Mouse (Mus musculus) small intestine, adult 2 months (tissue): Measurements from ENCODE around the gene Ssmem1. TPM values are rescaled to one million over a fixed set of nuclear protein-coding genes. Genes with fewer than 3 reads are reported as not detected.

ENCODE experiments used
- H3K27ac ChIP-seq: fragments of 200-500 bp; 2 replicates; pipeline ENCODE4 v1.5.1; 2012; ENCODE audit warnings: low read depth, low read length, control low read depth, inconsistent platforms; ENCODE audit not compliant: insufficient read depth
- H3K27me3 ChIP-seq: fragments of 200-500 bp; 2 replicates; pipeline ENCODE4 v1.6.1; 2012; ENCODE audit warnings: mild to moderate bottlenecking, moderate library complexity, low read length, inconsistent platforms; ENCODE audit not compliant: control insufficient read depth, insufficient read depth
- H3K36me3 ChIP-seq: fragments of 200-500 bp; 2 replicates; pipeline ENCODE4 v1.6.1; 2012; ENCODE audit warnings: mild to moderate bottlenecking, low read length, control low read depth, inconsistent platforms; ENCODE audit not compliant: control insufficient read depth, insufficient read depth
- H3K4me1 ChIP-seq: fragments of 200-500 bp; 2 replicates; pipeline ENCODE4 v1.6.1; 2012; ENCODE audit warnings: low read length, inconsistent platforms, mixed read lengths; ENCODE audit not compliant: control insufficient read depth, insufficient read depth, insufficient read length
- H3K4me3 ChIP-seq: fragments of 200-500 bp; 2 replicates; pipeline ENCODE4 v1.5.1; 2012; ENCODE audit warnings: low read depth, mild to moderate bottlenecking, control low read depth, inconsistent platforms, low read length, moderate library complexity
- CTCF ChIP-seq: fragments of 200-500 bp; IDR thresholded peaks from 2 replicates; pipeline ENCODE4 v1.5.1; 2012; ENCODE audit warnings: low read depth, mild to moderate bottlenecking, control low read depth, inconsistent platforms, low read length, moderate library complexity, mixed read lengths; ENCODE audit not compliant: insufficient replicate concordance, insufficient read length; ENCODE audit errors: extremely low read depth
- POLR2A ChIP-seq: fragments of 200-500 bp; IDR thresholded peaks from 2 replicates; pipeline ENCODE4 v1.6.1; 2012; ENCODE audit warnings: low read depth, mild to moderate bottlenecking, control low read depth, inconsistent platforms, low read length, moderate library complexity
- WGBS: fragments of 180-500 bp; shearing (Covaris S2); methylation state at CpG from one replicate; pipeline ENCODE4 v1.1.7; 2018; 5-methylcytosine and 5-hydroxymethylcytosine counted together
- polyA plus RNA-seq: library from polyadenylated mRNA; depleted of rRNA; stranded (reverse); fragments of >200 nt; gene quantifications from 2 replicates; pipeline ENCODE4 v1.2.3, GENCODE M21; 2012; rRNA removed

Gene Ssmem1
- not detected in 2 replicates for polyA plus RNA-seq

- Histone ChIP-seq H3K36me3 (peaks cover 12% of the 10 kb centered on the region), H3K27ac (peak within 1 kb of the TSS; percentile 69), H3K27me3 (no peaks in the 10 kb centered on the region), H3K4me1 (peaks cover 3% of the 10 kb centered on the region; the same call in 1 of the 2 replicates), H3K4me3 (peak within 1 kb of the TSS; percentile 85)
- WGBS = under 1% methylated on average over 37 of the region's 37 CpGs
- TF ChIP-seq CTCF (no peak), POLR2A (peak; percentile 92)
Observed at GRCm38 (mm10) chr6:30509265-30510239, at the start of gene Ssmem1, which contains the start of gene Tmem209. Gene Ssmem1 (plus strand): TSS chr6:30509849. Gene Tmem209 (minus strand): TSS chr6:30509783.

- Histone ChIP-seq H3K36me3 (no peaks in the 10 kb centered on the region), H3K27ac (no peak overlapping the region), H3K27me3 (no peaks in the 10 kb centered on the region), H3K4me1 (peaks cover 9% of the 10 kb centered on the region), H3K4me3 (no peak overlapping the region)
- 69% methylated on average over 19 of the region's 19 CpGs for WGBS
- TF ChIP-seq POLR2A (no peak), CTCF (no peak)
Observed at GRCm38 (mm10) chr6:30460750-30461446, 48.8 kb upstream of the Ssmem1 start.

DNA sequence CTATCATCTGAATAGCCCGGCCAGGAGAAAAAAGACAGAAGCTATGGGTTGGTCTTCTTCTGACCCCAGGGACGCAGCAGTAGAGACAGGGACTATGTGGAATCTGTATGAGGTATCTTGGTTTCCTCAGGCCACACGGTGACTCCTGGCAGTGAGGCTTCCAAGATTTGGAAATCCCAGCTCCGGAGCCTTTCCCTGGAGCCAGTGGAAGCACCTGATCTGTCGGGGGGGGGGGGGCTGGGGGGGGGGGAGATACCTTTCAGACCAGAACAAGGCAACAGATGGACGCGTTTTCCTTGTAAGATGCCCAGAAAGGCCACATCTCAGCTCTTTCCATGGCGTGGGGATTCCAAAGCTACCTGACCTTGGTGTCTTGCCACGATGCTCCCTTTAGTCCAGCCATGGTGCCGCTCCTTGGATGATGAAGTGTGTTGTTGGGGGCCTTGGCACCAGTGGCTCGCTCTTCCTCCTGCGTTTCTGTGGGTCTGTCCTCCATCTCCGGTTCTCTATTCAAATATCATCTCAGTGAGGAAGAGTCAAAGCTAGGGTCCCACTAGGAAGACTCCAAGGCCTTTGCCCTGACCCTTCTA is 47.8 kb upstream of the Ssmem1 start:
- Histone ChIP-seq H3K4me1 (peaks cover 9% of the 10 kb centered on the region), H3K27me3 (no peaks in the 10 kb centered on the region), H3K36me3 (no peaks in the 10 kb centered on the region), H3K27ac (no peak overlapping the region), H3K4me3 (no peak overlapping the region)
- WGBS = 87% methylated on average over 13 of the region's 13 CpGs
- TF ChIP-seq POLR2A (no peak), CTCF (no peak)

- no peaks in the 10 kb centered on the region for H3K36me3 ChIP-seq
- H3K4me1 ChIP-seq = peaks cover 9% of the 10 kb centered on the region
- TF ChIP-seq CTCF = no peak
- TF ChIP-seq POLR2A = no peak
- no peak overlapping the region for H3K27ac ChIP-seq
- no peak overlapping the region for H3K4me3 ChIP-seq
- 17% methylated on average over 7 of the region's 7 CpGs for WGBS
- no peaks in the 10 kb centered on the region for H3K27me3 ChIP-seq
Observed at GRCm38 (mm10) chr6:30462822-30463221, 46.8 kb upstream of the Ssmem1 start.

DNA sequence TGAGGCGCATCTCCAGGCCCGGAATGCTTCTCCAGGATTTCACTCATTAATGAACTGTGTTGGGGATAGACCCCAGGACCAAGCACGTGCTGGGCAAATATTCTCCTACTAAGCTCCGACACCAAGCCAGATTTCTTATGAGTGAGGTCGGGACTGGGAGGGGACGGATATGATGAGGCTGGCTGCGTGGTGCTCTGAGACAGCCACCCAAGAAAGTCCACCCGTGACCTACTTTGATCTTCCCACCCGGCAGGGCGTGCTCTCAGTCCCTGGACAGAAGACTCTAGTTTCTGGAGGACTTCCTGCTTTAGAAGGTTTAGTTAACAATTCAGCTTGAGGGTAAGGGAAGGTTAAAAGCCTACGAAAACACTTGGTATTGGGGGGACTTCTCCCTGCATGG is 44.1 kb upstream of the Ssmem1 start:
- Histone ChIP-seq H3K4me3 (no peak overlapping the region), H3K36me3 (no peaks in the 10 kb centered on the region), H3K27ac (no peak overlapping the region), H3K27me3 (no peaks in the 10 kb centered on the region), H3K4me1 (peaks cover 6% of the 10 kb centered on the region; the same call in 1 of the 2 replicates)
- TF ChIP-seq CTCF (no peak), POLR2A (no peak)
- WGBS = 82% methylated on average over 11 of the region's 11 CpGs

DNA sequence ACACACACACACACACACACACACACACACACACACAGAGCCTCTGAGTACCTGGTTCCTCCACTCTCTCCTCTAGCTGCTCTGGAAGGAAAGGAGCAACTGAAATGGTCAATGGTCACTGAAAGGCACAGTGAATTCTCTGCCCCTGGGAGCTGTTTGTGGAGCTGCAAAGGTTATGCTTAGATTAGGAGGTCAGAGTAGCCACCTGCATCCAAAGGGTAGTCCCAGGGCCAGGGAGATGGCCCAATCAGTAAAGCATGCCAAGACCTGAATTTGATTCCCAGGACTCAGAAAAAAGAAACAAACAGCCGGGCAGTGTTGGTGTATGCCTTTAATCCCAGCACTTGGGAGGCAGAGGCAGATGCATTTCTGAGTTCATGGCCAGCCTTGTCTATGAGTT is 41.6 kb upstream of the Ssmem1 start:
- WGBS = 77% methylated on average over 1 of the region's 1 CpGs
- no peak for TF ChIP-seq POLR2A
- TF ChIP-seq CTCF = no peak
- H3K27ac ChIP-seq = no peak overlapping the region
- H3K36me3 ChIP-seq = no peaks in the 10 kb centered on the region
- H3K27me3 ChIP-seq = no peaks in the 10 kb centered on the region
- no peak overlapping the region for H3K4me3 ChIP-seq
- H3K4me1 ChIP-seq = no peaks in the 10 kb centered on the region
